Mouse (Mus musculus): ENCODE measurements around the gene Pla2g6. TPM values are rescaled to one million over a fixed set of nuclear protein-coding genes. Genes with fewer than 3 reads are reported as not detected.

Gene Pla2g6
- 15.3 and 20.4 TPM in 2 replicates for total RNA-seq (2014; fragmentation: Nextera tagmentation)
- 9.2 and 13.0 TPM in 2 replicates for total RNA-seq (2017)

DNA sequence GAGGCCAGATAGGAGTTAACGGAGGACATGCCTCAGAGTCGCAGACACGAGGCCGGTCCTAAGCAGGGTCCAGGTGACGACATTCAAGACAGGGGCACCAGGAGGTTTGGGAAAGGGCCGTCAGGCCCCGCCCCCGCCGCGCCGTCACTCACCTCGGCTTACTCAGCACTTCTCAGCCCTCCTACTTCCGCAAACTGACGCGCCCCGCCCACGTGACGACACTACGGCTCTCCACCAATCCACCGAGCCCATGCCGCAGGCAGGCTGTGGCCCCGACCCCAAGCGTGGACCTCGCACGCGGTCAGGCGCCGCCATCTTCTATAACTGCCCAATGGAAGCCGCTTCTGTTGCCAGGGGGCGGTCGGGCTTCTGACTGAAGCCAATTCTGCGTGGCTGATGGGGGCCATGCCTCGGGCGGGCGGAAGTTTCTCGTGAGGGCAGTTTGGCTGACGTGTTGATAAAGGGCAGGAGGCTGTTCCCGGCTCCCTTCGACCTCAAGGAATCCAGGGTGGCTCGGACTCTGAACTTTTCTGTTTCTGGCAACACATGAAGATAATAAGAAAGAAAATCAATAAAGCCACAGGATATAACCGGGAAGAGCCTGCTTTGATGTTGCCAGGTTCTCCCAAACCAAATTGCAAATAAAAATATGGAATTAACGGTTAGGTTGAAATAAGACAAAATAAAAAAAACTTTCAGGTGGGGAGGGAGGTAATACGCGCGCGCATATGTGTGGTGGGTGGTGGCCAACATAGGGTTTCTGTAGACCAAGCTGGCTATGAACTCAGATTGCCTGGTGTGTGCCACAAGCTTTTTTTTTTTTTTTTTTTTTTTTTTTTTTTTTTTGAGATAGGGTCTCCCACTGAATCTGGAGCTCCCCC, at the start of gene Pla2g6:
Pla2g6 (minus strand) TSS at position 333 of the 881 bp plus-strand sequence.
- ATAC-seq (replicated peaks; ENCODE audit: poor library complexity, severe bottlenecking): peak; percentile 81

DNA sequence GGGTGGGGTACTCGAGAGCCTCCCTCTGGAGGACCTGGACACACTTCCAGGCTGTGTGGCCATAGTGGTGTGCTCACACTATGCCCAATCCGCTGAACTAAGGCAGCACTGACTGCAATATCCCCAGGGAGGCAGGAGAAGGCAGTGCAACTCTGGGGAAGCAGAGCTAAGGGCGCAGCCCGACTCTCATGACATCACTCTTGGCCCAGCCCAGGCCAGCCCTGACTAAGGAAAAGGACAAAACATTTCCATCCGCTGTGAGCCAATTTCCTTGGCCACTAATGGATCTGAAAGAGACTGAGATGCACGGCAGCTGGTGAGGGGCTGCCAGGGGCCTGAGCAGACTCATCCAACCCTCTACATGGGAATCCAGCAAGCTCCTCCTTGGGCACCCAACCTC, 49.5 kb upstream of the Pla2g6 start:
- ATAC-seq (replicated peaks; ENCODE audit: poor library complexity, severe bottlenecking): no peak

DNA sequence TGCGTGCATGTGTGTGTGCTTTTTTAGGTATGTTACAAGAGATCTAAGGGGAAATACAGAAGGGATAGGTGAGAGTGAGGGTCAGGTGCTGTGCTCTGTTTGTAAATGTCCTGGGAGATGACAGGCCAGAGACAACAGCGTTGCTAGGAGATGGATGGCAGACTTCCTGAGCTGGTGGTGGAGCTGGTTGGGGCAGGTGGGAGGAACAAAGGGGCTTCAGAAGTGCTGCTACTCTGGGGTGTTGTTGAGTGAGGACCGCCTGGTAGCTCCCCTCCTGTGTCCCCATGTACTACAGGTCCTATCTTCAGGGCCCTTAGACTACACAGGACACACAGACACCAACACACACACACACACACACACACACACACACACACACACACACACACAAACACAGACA, 46.6 kb upstream of the Pla2g6 start:
- ATAC-seq (replicated peaks; ENCODE audit: poor library complexity, severe bottlenecking): no peak

DNA sequence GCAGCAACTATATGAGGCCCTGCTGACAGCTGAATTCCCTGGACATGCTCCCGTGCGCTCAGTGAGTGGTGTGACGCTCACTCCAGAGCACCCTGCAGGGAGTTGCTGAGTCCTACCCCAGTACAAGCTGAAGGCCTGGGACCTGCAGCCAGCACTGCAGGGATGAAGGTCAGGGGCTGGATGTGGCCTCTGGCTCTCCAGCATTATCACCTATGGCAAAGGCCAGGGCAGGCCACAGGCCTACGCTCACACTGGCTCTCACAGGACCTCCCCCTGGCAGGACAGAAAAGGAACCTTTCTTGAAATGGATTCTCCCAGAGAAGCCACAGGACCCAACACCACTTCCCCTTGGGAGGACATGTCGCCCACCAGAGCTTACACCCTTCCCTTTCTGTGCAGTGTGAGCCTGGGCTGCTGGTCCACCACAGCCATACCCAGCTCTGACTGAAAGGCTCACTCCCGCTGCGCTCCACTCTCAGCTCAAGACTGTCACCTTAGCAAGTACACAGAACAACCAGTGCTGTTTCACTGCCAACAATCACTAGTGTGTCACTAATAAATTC, 42.2 kb upstream of the Pla2g6 start:
- peak; percentile 67 for ATAC-seq (replicated peaks; ENCODE audit: poor library complexity, severe bottlenecking)

DNA sequence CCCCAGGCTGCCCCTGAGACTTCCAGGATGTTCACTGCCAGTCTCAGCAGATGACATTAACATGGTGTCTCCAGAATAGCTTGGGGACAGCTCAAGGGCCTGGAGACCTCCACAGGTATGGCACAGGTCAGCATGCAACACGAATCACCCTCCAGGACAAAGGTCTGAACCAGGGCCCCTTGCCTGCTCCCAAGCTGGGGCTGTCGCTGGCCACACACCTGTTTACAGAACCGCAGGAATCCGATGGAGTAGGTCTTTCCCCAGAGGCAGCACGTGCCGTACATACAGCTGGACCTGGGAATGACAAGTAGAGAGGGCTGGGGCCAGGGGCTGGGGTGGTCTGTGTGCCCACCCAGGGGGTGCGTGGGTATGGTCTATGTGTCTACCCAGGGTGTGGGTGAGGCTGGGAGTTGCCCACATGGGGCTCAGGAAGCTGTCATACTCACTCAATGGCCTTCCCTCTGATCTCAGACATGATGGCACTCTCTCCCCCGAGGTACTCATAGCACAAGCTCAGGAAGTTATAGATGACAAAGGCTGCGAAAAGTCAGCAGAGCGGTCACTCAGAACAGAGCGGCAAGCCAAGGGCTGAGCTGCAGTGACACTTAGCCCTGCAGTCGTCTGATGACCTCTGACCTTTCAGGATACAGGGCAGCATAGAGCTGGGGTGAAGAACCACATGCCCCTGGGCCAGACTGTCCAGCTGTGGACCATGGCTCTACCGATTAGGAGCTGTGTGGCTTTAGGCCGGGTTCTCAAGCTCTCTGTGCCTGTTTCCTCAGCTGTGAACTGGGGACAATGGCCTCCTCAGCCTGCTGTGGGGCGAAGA, 41.5 kb upstream of the Pla2g6 start:
- ATAC-seq (replicated peaks; ENCODE audit: poor library complexity, severe bottlenecking): no peak

DNA sequence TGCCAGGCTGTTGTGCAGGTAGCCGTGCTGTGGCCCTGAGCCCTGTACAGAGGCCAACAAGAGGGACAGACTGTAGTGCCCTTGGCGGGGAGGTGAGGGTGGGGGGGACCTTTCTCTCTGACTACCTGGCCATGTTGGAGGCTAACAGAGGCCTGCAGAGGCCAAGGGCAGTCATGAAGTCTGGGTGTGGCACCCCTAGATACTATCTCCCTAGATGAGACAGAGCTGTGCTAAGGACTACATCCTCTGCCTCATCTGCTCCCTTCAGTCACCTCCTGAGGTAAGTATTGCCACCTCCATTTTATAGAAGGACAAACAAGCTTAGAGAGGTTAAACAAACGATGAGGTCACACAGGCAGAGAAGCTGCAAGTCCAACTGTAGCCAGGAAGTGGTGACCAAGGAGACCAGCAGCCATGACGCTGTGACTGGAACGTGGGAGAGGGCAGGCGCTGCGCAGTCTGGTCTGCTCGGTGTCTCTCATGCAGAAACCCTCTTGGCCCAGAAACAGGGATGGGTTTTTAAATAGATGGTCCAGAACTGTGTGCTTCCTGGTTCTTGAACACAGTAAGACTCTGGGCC, 40.8 kb upstream of the Pla2g6 start:
- ATAC-seq (replicated peaks; ENCODE audit: poor library complexity, severe bottlenecking): no peak

DNA sequence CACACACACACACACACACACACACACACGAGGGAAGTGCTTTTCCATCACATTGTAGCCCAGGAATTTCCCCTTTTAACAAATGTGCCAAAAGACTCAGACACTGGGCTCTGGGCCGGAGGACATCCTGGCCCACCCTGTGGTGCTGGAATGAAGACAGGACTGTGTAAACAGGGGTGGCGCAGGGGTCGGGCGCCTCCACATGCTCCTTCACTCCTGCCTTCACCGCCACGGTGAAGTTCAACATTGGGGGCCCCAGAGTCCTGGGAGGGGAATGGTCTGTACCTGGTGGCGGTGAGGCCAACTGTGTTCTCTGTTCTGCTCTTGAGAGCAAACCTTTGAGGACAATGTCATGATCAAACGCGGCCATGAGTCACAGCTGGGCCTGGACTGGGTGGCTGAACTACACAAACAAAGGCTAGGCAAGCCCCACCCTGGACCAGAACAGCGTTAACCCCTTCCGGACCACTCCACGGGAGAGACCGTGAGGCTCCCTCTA, 40.2 kb upstream of the Pla2g6 start:
- no peak for ATAC-seq (replicated peaks; ENCODE audit: poor library complexity, severe bottlenecking)

DNA sequence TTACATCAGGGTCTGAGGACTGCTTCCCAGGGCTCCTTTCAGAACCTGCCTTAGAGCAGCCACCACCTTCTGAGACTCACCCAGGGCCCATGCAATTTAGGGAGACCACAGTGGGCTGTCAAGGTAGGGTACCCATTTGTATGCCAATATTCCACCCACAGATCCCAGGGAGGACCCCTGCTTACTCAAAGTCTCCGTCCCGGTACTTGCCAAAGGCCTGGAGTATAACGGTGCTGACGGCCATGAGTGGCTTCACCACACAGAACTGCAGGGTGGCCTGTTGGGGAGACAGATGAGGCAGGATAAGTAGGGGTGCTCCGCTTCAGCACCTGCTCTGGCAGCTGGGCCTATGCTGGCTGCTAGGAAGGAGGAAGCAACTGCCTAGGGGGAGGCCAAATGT, 38.2 kb upstream of the Pla2g6 start:
- no peak for ATAC-seq (replicated peaks; ENCODE audit: poor library complexity, severe bottlenecking)

DNA sequence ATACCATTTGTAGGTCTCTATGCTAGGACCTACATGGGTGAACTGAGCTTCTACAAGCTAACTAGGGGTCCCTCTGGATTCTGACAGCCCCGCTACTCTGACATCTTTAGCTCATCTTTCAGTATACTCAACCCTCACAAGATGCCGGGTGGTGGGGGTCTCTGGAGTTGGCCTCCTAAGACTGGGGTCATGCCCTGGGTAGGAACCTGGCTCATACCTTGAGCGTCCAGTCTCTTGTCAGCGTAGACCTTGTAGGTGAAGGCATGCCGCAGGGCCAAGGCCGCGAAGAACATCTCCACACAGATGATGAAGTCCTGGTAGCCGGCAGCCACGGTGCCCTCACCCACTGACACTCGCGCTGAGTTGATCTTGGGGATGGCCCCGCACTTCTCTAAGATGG, 36.9 kb upstream of the Pla2g6 start:
- ATAC-seq (replicated peaks; ENCODE audit: poor library complexity, severe bottlenecking): no peak

DNA sequence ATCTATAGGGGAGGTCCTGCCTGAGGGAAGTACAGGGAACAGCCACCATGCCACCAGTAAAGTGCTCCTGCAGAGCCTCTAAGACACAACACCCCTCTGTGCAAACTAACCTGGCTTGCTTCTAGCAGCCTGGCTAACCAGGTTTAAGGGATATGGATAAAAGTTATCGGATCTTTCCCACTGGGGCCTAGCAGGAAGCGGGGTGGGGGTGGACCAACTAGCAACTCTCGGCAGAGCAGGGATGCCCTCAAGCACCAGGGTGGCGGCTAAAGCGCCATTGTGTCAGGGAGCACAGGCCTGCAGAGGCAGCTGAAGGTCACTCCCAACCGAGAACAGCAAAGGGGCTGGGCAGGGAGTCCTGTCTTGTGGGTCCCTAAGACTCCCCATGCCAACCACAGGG, 35.9 kb upstream of the Pla2g6 start:
- ATAC-seq (replicated peaks; ENCODE audit: poor library complexity, severe bottlenecking): no peak

DNA sequence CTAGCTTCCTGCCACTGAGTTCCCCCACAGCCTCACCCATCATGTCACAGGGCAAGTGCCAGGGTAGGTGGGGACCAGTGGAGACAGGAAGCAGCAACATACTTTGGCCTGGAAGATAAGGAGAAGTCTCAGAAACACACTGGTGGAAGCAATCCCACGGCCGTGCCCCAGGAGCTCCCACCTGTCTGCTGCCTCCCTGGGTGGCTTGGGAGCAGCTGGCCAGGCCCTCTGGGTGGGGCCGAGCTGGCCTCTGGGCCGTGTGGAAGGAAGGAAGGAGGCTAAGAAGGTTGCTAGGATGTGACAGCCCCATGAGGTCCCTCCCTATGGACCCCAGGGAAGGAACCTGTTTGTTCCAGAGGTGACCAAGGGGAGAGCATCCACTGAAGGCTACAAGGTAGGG, 32.8 kb upstream of the Pla2g6 start:
- ATAC-seq (replicated peaks; ENCODE audit: poor library complexity, severe bottlenecking): no peak

DNA sequence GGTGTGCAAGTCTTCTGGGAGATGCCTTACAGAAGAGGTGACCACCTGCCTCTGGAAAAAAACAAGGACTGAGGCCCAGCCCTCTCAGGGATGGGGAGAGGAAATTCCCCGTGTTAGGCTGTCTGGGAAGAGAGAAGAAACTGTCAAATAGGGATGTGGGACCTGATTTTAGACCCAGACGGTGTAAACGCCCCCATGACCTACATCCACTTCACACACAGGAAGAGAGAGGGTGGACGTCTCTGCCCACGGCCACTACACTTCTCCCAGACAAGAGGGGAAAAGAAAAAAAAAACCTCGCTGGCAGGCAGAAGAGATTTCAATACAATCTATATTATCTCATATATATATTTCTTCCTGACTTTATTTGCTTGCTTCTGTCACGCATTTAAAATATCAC, 32.2 kb upstream of the Pla2g6 start:
- ATAC-seq (replicated peaks; ENCODE audit: poor library complexity, severe bottlenecking): no peak

DNA sequence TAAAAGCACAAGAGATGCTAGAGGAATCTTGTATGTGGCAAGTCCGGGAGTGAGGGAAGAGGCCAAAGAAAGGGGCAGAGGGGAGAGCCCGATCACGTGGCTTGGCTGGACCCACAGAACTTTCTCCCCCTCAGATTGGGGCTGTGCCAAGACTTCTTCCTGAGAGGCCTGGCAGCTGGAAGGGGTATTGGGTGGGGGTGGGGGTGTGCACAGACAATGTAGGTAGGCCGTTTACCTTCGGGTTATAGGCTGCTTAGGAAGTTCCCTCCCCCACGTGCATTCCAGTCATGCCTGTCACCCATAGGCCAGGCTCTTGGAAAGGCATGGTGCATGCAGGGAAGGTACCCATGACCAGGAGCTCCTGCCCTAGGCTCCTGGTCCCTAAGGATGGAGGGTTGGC, 31.8 kb upstream of the Pla2g6 start:
- ATAC-seq (replicated peaks; ENCODE audit: poor library complexity, severe bottlenecking): no peak

DNA sequence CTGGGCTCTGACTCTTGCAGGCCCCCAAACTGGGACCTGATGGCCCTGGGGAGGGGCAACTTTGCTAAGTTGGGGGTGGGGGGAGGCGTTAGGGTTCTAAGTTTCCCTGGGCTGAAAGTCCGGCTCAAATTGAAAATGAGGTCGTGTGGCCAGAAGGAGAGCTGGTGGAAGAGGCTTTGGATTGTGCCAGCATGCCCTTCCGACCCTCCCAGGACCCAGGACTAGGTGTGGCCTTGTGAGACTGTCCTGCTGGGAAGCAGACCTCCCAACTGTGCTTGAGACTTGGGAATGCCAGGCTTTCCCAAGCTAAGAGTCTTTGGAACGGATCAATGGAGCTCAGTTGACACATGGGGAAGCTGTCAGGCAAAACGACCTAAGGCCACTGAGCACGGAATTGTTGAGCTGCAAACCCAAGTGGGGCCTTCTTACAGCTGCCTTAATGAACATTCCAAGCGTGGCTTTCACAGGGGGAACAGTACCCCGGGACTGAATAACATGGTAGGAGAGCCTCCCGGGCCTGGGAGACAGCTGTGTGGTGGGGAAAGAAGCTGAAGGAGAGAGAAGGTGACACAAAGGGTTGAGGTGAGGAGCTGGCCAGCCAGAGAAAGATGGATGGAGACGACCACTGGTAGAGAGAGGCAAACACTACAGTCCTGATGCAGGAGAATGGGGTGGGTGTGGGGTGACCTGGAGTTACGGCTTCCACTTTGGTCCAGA, 29.9 kb upstream of the Pla2g6 start:
- no peak for ATAC-seq (replicated peaks; ENCODE audit: poor library complexity, severe bottlenecking)

DNA sequence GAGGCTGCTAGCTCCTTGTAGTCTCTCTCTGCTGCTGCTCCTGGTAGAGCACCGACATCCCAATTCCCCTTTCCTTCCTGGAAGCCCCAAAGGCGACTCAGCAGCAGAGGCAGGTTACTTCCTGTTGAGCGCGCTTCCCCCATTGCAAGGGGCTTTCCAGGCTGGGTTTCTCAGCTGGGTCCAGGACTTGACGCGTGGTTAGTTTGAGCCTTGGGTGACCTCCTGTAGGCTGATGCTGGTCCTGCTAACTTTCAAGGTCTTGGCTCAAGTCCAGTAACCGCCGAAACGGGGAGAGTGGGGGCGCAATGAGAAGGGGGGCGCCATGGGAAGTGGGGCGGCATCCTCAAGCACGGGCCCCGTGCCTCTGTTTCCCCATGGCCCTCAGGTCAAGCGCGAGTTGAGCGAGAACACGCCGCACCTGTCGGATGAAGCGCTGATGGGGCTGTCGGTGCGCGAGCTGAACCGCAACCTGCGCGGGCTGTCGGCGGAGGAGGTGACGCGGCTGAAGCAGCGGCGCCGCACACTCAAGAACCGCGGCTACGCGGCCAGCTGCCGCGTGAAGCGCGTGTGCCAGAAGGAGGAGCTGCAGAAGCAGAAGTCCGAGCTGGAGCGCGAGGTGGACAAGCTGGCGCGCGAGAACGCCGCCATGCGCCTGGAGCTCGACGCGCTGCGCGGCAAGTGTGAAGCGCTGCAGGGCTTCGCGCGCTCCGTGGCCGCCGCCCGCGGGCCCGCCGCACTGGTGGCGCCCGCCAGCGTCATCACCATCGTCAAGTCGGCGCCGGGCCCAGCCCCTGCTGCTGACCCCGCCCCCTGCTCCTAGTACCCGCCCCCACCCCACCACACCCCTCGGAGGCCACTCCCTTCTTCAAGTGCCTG, 29.1 kb upstream of the Pla2g6 start:
- peak; percentile 62 for ATAC-seq (replicated peaks; ENCODE audit: poor library complexity, severe bottlenecking)

DNA sequence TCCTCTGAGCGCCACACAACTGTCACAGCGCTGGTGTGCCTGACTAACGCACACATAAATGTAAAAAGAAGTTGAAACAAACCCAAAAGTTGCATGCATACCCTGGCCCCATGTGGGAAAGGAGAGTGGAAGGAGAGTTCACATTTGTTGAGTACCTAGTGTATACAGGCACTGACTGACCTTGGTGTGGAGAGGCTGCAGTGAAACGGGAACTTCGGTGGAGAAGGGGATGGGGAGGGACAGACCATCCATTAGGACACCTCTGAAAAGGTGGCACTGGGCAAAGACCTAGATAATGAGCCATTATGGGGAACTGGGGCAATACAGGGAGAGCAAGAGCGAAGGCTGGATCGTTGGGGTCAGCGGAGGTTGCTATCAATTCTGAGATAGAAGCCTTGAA, 28.3 kb upstream of the Pla2g6 start:
- ATAC-seq (replicated peaks; ENCODE audit: poor library complexity, severe bottlenecking): no peak

DNA sequence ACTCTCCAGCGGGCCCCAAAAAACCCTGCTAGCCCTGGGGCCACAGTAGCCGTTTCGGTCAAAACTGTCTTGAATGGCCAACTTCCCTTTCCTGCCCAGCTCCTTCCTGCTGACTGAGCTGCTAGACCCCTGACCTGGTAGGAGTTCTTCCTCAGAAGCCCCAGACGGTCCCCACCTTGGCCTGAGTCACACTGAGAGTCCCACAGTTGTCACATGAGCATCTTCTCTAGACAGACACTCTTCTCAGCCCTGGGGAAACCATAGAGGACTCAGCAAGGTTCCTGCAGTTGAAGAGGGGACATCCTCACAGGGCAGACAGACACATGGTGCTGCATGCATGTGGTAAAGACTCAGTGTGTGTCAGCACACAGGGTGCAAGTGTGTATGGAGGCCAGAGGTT, 26.4 kb upstream of the Pla2g6 start:
- ATAC-seq (replicated peaks; ENCODE audit: poor library complexity, severe bottlenecking): peak; percentile 16; the same call in 1 of the 2 replicates

DNA sequence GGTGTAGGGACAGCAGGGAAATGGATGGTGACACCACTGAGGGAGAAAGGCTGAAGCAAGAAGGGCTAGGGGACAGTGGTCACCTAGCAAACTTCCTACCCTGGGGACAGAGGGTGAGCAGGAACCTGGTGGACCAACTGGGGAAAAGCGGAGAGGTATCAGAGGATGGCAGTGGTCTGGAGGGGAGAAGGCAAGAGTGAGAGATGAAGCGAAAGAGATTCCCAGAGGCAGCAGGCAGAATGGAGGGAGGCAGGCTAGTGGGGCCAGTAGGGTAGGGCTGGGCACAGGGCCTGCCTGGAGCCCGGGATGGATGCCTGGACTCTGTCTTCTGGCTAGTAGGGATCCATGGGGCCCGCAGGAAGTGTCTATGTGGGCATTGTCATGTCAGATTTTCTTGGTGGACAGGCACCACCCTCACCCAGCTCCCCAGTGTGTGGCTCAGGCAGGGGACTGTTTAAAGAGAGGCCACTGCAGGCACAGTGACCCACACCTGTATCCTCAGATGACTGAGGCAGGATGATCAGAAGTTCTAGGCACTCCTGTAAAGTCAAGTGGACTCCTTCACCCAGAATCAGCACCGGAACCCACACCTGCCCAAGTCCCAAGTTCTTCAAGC, 25.6 kb upstream of the Pla2g6 start:
- ATAC-seq (replicated peaks; ENCODE audit: poor library complexity, severe bottlenecking): no peak

DNA sequence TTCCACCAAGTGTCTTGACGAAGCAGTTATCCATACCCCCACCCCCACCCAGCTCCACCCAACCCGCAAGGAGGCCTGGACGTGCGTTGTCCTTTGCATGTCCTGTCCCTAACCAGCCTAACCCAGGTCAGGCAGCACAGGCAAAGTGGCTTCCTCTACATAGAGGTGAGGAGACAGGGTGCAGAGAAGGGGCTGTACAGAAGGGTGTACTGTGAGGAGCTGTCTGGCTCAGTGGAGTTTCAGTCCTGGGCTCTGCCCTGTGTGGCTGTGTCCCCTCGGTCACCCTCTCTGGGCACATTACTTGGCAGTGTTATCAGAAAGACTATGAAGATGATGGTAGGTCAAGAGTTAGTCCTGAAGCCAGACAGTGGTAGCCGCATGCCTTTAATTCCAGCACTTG, 24.3 kb upstream of the Pla2g6 start:
- ATAC-seq (replicated peaks; ENCODE audit: poor library complexity, severe bottlenecking): no peak
